Mouse (Mus musculus): ENCODE data around the gene Tnpo2. TPM values are rescaled to one million over a fixed set of nuclear protein-coding genes. Genes with fewer than 3 reads are reported as not detected.

The Tnpo2 gene
- polyA plus RNA-seq, 1 experiment: 52.0 TPM

GRCm38 (mm10) chr8:85091526-85092090 is 54.9 kb downstream of the Tnpo2 start:
- H3K36me3 ChIP-seq (ENCODE audit: control insufficient read depth, insufficient read depth): peaks cover 21% of the 10 kb centered on the region
- no peaks in the 10 kb centered on the region for H3K79me3 ChIP-seq (ENCODE audit: low read depth)
- no peak overlapping the region for H3ac ChIP-seq (ENCODE audit: control insufficient read depth, insufficient read length, low read depth)
- no peaks in the 10 kb centered on the region for H3K79me2 ChIP-seq (ENCODE audit: control insufficient read depth, insufficient read depth)
- no peak for TF ChIP-seq CTCF (IDR thresholded peaks at IDR 0.05; ENCODE audit: control insufficient read depth, insufficient read depth, insufficient read length)
- TF ChIP-seq USF1 (IDR thresholded peaks at IDR 0.05; ENCODE audit: low read depth): no peak
- no peak for TF ChIP-seq CEBPB (IDR thresholded peaks at IDR 0.05; ENCODE audit: low read depth)
- TF ChIP-seq MYOG (IDR thresholded peaks at IDR 0.05; ENCODE audit: control insufficient read depth, extremely low read depth, insufficient read length): no peak
- TF ChIP-seq MYOD1 (IDR thresholded peaks at IDR 0.05; ENCODE audit: control insufficient read depth, insufficient read length, low read depth): no peak
- no peak for TF ChIP-seq FOSL1 (IDR thresholded peaks at IDR 0.05; ENCODE audit: insufficient read depth, low read length, poor library complexity, severe bottlenecking)
- no peak for TF ChIP-seq MAX (IDR thresholded peaks at IDR 0.05)
- no peaks in the 10 kb centered on the region for H3K27me3 ChIP-seq (ENCODE audit: control insufficient read depth, insufficient read depth, insufficient read length)
- H3K4me3 ChIP-seq (ENCODE audit: insufficient read depth, poor library complexity, severe bottlenecking): no peak overlapping the region

GRCm38 (mm10) chr8:85095051-85095450 is 58.3 kb downstream of the Tnpo2 start:
- Histone ChIP-seq H3K79me2 (ENCODE audit: control insufficient read depth, insufficient read depth) (no peaks in the 10 kb centered on the region), H3ac (ENCODE audit: control insufficient read depth, insufficient read length, low read depth) (no peak overlapping the region), H3K27me3 (ENCODE audit: control insufficient read depth, insufficient read depth, insufficient read length) (no peaks in the 10 kb centered on the region), H3K4me3 (ENCODE audit: insufficient read depth, poor library complexity, severe bottlenecking) (no peak overlapping the region), H3K36me3 (ENCODE audit: control insufficient read depth, insufficient read depth) (peaks cover 16% of the 10 kb centered on the region), H3K79me3 (ENCODE audit: low read depth) (no peaks in the 10 kb centered on the region)
- TF ChIP-seq MYOD1 (IDR thresholded peaks at IDR 0.05; ENCODE audit: control insufficient read depth, insufficient read length, low read depth) (no peak), FOSL1 (IDR thresholded peaks at IDR 0.05; ENCODE audit: insufficient read depth, low read length, poor library complexity, severe bottlenecking) (no peak), CTCF (IDR thresholded peaks at IDR 0.05; ENCODE audit: control insufficient read depth, insufficient read depth, insufficient read length) (no peak), CEBPB (IDR thresholded peaks at IDR 0.05; ENCODE audit: low read depth) (no peak), MAX (IDR thresholded peaks at IDR 0.05) (no peak)

- Histone ChIP-seq H3K4me3 (ENCODE audit: insufficient read depth, poor library complexity, severe bottlenecking) (no peak overlapping the region), H3ac (ENCODE audit: control insufficient read depth, insufficient read length, low read depth) (no peak overlapping the region), H3K36me3 (ENCODE audit: control insufficient read depth, insufficient read depth) (peaks cover 16% of the 10 kb centered on the region), H3K79me2 (ENCODE audit: control insufficient read depth, insufficient read depth) (no peaks in the 10 kb centered on the region), H3K79me3 (ENCODE audit: low read depth) (no peaks in the 10 kb centered on the region), H3K27me3 (ENCODE audit: control insufficient read depth, insufficient read depth, insufficient read length) (no peaks in the 10 kb centered on the region)
- TF ChIP-seq CTCF (IDR thresholded peaks at IDR 0.05; ENCODE audit: control insufficient read depth, insufficient read depth, insufficient read length) (no peak), MYOG (IDR thresholded peaks at IDR 0.05; ENCODE audit: control insufficient read depth, extremely low read depth, insufficient read length) (no peak), FOSL1 (IDR thresholded peaks at IDR 0.05; ENCODE audit: insufficient read depth, low read length, poor library complexity, severe bottlenecking) (no peak), MYOD1 (IDR thresholded peaks at IDR 0.05; ENCODE audit: control insufficient read depth, insufficient read length, low read depth) (no peak), USF1 (IDR thresholded peaks at IDR 0.05; ENCODE audit: low read depth) (no peak), CEBPB (IDR thresholded peaks at IDR 0.05; ENCODE audit: low read depth) (no peak), MAX (IDR thresholded peaks at IDR 0.05) (no peak)
Observed at GRCm38 (mm10) chr8:85095566-85095965, 58.9 kb downstream of the Tnpo2 start.

GRCm38 (mm10) chr8:85096196-85096595 is 59.5 kb downstream of the Tnpo2 start:
- Histone ChIP-seq H3K27me3 (ENCODE audit: control insufficient read depth, insufficient read depth, insufficient read length) (no peaks in the 10 kb centered on the region), H3K79me2 (ENCODE audit: control insufficient read depth, insufficient read depth) (no peaks in the 10 kb centered on the region), H3K36me3 (ENCODE audit: control insufficient read depth, insufficient read depth) (peaks cover 16% of the 10 kb centered on the region), H3ac (ENCODE audit: control insufficient read depth, insufficient read length, low read depth) (no peak overlapping the region), H3K4me3 (ENCODE audit: insufficient read depth, poor library complexity, severe bottlenecking) (no peak overlapping the region), H3K79me3 (ENCODE audit: low read depth) (no peaks in the 10 kb centered on the region)
- TF ChIP-seq CEBPB (IDR thresholded peaks at IDR 0.05; ENCODE audit: low read depth) (no peak), MAX (IDR thresholded peaks at IDR 0.05) (no peak), MYOD1 (IDR thresholded peaks at IDR 0.05; ENCODE audit: control insufficient read depth, insufficient read length, low read depth) (no peak), CTCF (IDR thresholded peaks at IDR 0.05; ENCODE audit: control insufficient read depth, insufficient read depth, insufficient read length) (no peak), MYOG (IDR thresholded peaks at IDR 0.05; ENCODE audit: control insufficient read depth, extremely low read depth, insufficient read length) (no peak), USF1 (IDR thresholded peaks at IDR 0.05; ENCODE audit: low read depth) (no peak), FOSL1 (IDR thresholded peaks at IDR 0.05; ENCODE audit: insufficient read depth, low read length, poor library complexity, severe bottlenecking) (no peak)

- H3K36me3 ChIP-seq (ENCODE audit: control insufficient read depth, insufficient read depth): peaks cover 16% of the 10 kb centered on the region
Observed at GRCm38 (mm10) chr8:85096850-85097249, 60.1 kb downstream of the Tnpo2 start.

More at GRCm38 (mm10) chr8:85096850-85097249, 60.1 kb downstream of the Tnpo2 start:
- Histone ChIP-seq H3K27me3 (ENCODE audit: control insufficient read depth, insufficient read depth, insufficient read length) (no peaks in the 10 kb centered on the region), H3K79me2 (ENCODE audit: control insufficient read depth, insufficient read depth) (no peaks in the 10 kb centered on the region), H3ac (ENCODE audit: control insufficient read depth, insufficient read length, low read depth) (no peak overlapping the region), H3K79me3 (ENCODE audit: low read depth) (no peaks in the 10 kb centered on the region), H3K4me3 (ENCODE audit: insufficient read depth, poor library complexity, severe bottlenecking) (no peak overlapping the region)
- TF ChIP-seq FOSL1 (IDR thresholded peaks at IDR 0.05; ENCODE audit: insufficient read depth, low read length, poor library complexity, severe bottlenecking) (no peak), MYOD1 (IDR thresholded peaks at IDR 0.05; ENCODE audit: control insufficient read depth, insufficient read length, low read depth) (no peak), MAX (IDR thresholded peaks at IDR 0.05) (no peak), CEBPB (IDR thresholded peaks at IDR 0.05; ENCODE audit: low read depth) (no peak), CTCF (IDR thresholded peaks at IDR 0.05; ENCODE audit: control insufficient read depth, insufficient read depth, insufficient read length) (no peak), MYOG (IDR thresholded peaks at IDR 0.05; ENCODE audit: control insufficient read depth, extremely low read depth, insufficient read length) (no peak), USF1 (IDR thresholded peaks at IDR 0.05; ENCODE audit: low read depth) (no peak)

Measured in C2C12 (cell line).